Mouse (Mus musculus): ENCODE data around the gene Pisd.

Gene Pisd

GRCm38 (mm10) chr5:32706226-32706780, 79.1 kb downstream of the Pisd start:
- no peak for DNase-seq (ENCODE audit: low spot score)

GRCm38 (mm10) chr5:32697208-32697867, 88.1 kb downstream of the Pisd start:
- DNase-seq (ENCODE audit: low spot score) = no peak

GRCm38 (mm10) chr5:32693411-32693810, 92.0 kb downstream of the Pisd start:
- no peak for DNase-seq (ENCODE audit: low spot score)
